Mouse (Mus musculus): Measurements from ENCODE around the gene Fgb.

GRCm38 (mm10) chr3:83049680-83050079 is at the start of gene Fgb:
- TF ChIP-seq CTCF (IDR thresholded peaks at IDR 0.05; ENCODE audit: borderline replicate concordance, insufficient read depth, low read depth, low read length) (no peak), POLR2A (IDR thresholded peaks at IDR 0.05; ENCODE audit: borderline replicate concordance, insufficient read depth, low read length) (no peak)

Measured in cerebellum, adult 2 months (tissue).